Mouse (Mus musculus): ENCODE data around the gene Fam102a. TPM values are rescaled to one million over a fixed set of nuclear protein-coding genes. Genes with fewer than 3 reads are reported as not detected.

The Fam102a gene
- polyA plus RNA-seq, 1 experiment from 2014 or later: 16.9 TPM

- Histone ChIP-seq H3K4me3 (ENCODE audit: low read length) (peak within 1 kb of the TSS; percentile 37), H3K27ac (ENCODE audit: low read depth, low read length) (no peak within 1 kb of the TSS), H3K4me2 (replicated peaks; ENCODE audit: low read depth, low read length) (peak within 1 kb of the TSS; percentile 79), H3K9me3 (ENCODE audit: control insufficient read depth, low read length) (no peaks in the 10 kb centered on the region), H3K9ac (ENCODE audit: low read depth, low read length) (peak within 1 kb of the TSS; percentile 38), H3K36me3 (ENCODE audit: control insufficient read depth, insufficient read depth, low read length) (no peaks in the 10 kb centered on the region), H3K27me3 (ENCODE audit: control insufficient read depth, insufficient read depth, low read length) (peaks cover 4% of the 10 kb centered on the region; the same call in 1 of the 2 replicates), H3K4me1 (ENCODE audit: control insufficient read depth, insufficient read depth, low read length) (peaks cover 11% of the 10 kb centered on the region)
- 5% methylated on average over 28 of the region's 28 CpGs for WGBS
- peak; percentile 55 for ATAC-seq (ENCODE audit: low FRiP score, low TSS enrichment)
Observed at GRCm38 (mm10) chr2:32575586-32576160, 40.5 kb downstream of the Fam102a start, which contains the start of gene 9430097D07Rik. TSS of gene 9430097D07Rik (minus strand) at chr2:32575684.

GRCm38 (mm10) chr2:32576532-32576931 lies 41.4 kb downstream of the Fam102a start:
- Histone ChIP-seq H3K27me3 (ENCODE audit: control insufficient read depth, insufficient read depth, low read length) (peaks cover 4% of the 10 kb centered on the region; the same call in 1 of the 2 replicates), H3K4me2 (replicated peaks; ENCODE audit: low read depth, low read length) (no peak overlapping the region), H3K9ac (ENCODE audit: low read depth, low read length) (no peak overlapping the region), H3K36me3 (ENCODE audit: control insufficient read depth, insufficient read depth, low read length) (no peaks in the 10 kb centered on the region), H3K9me3 (ENCODE audit: control insufficient read depth, low read length) (no peaks in the 10 kb centered on the region), H3K27ac (ENCODE audit: low read depth, low read length) (no peak overlapping the region), H3K4me1 (ENCODE audit: control insufficient read depth, insufficient read depth, low read length) (peaks cover 7% of the 10 kb centered on the region), H3K4me3 (ENCODE audit: low read length) (no peak overlapping the region)
- ATAC-seq (ENCODE audit: low FRiP score, low TSS enrichment): no peak
- 89% methylated on average over 9 of the region's 9 CpGs for WGBS

- no peak overlapping the region for H3K4me3 ChIP-seq (ENCODE audit: low read length)
- no peak overlapping the region for H3K27ac ChIP-seq (ENCODE audit: low read depth, low read length)
- H3K36me3 ChIP-seq (ENCODE audit: control insufficient read depth, insufficient read depth, low read length): no peaks in the 10 kb centered on the region
- no peak for ATAC-seq (ENCODE audit: low FRiP score, low TSS enrichment)
- WGBS: 38% methylated on average over 26 of the region's 30 CpGs
- H3K27me3 ChIP-seq (ENCODE audit: control insufficient read depth, insufficient read depth, low read length): peaks cover 7% of the 10 kb centered on the region; the same call in 1 of the 2 replicates
- H3K9ac ChIP-seq (ENCODE audit: low read depth, low read length): no peak overlapping the region
- peaks cover 5% of the 10 kb centered on the region; the same call in 1 of the 2 replicates for H3K4me1 ChIP-seq (ENCODE audit: control insufficient read depth, insufficient read depth, low read length)
- no peaks in the 10 kb centered on the region for H3K9me3 ChIP-seq (ENCODE audit: control insufficient read depth, low read length)
- no peak overlapping the region for H3K4me2 ChIP-seq (replicated peaks; ENCODE audit: low read depth, low read length)
Observed at GRCm38 (mm10) chr2:32578146-32579046, 43.3 kb downstream of the Fam102a start.

- Histone ChIP-seq H3K27ac (ENCODE audit: low read depth, low read length) (no peak overlapping the region), H3K27me3 (ENCODE audit: control insufficient read depth, insufficient read depth, low read length) (peaks cover 7% of the 10 kb centered on the region; the same call in 1 of the 2 replicates), H3K36me3 (ENCODE audit: control insufficient read depth, insufficient read depth, low read length) (no peaks in the 10 kb centered on the region), H3K4me1 (ENCODE audit: control insufficient read depth, insufficient read depth, low read length) (no peaks in the 10 kb centered on the region), H3K4me2 (replicated peaks; ENCODE audit: low read depth, low read length) (no peak overlapping the region; the same call in none of the 2 replicates), H3K9me3 (ENCODE audit: control insufficient read depth, low read length) (no peaks in the 10 kb centered on the region), H3K9ac (ENCODE audit: low read depth, low read length) (no peak overlapping the region), H3K4me3 (ENCODE audit: low read length) (peak overlapping the region; percentile 26)
- no peak; the same call in 1 of the 2 replicates for ATAC-seq (ENCODE audit: low FRiP score, low TSS enrichment)
- WGBS: 35% methylated on average over 19 of the region's 19 CpGs
Observed at GRCm38 (mm10) chr2:32581450-32582095, 46.4 kb downstream of the Fam102a start.

- peaks cover 5% of the 10 kb centered on the region; the same call in 1 of the 2 replicates for H3K27me3 ChIP-seq (ENCODE audit: control insufficient read depth, insufficient read depth, low read length)
- H3K9ac ChIP-seq (ENCODE audit: low read depth, low read length): 0 out of 2 replicates have a peak overlapping the region, but pooled peaks have one; percentile 18
- no peaks in the 10 kb centered on the region for H3K9me3 ChIP-seq (ENCODE audit: control insufficient read depth, low read length)
- 13% methylated on average over 37 of the region's 37 CpGs for WGBS
- no peak overlapping the region for H3K27ac ChIP-seq (ENCODE audit: low read depth, low read length)
- peak; percentile 61 for ATAC-seq (ENCODE audit: low FRiP score, low TSS enrichment)
- H3K36me3 ChIP-seq (ENCODE audit: control insufficient read depth, insufficient read depth, low read length): no peaks in the 10 kb centered on the region
- H3K4me2 ChIP-seq (replicated peaks; ENCODE audit: low read depth, low read length): peak overlapping the region; percentile 34
- H3K4me1 ChIP-seq (ENCODE audit: control insufficient read depth, insufficient read depth, low read length): peaks cover 8% of the 10 kb centered on the region; the same call in 1 of the 2 replicates
- H3K4me3 ChIP-seq (ENCODE audit: low read length): peak overlapping the region; percentile 20
Observed at GRCm38 (mm10) chr2:32582830-32583799, 48.0 kb downstream of the Fam102a start.

GRCm38 (mm10) chr2:32585149-32585714 lies 50.1 kb downstream of the Fam102a start:
- 82% methylated on average over 7 of the region's 7 CpGs for WGBS

GRCm38 (mm10) chr2:32586871-32587351 lies 51.8 kb downstream of the Fam102a start, which contains the start of gene St6galnac4:
TSS of gene St6galnac4 (plus strand) at chr2:32587095.
- ATAC-seq (ENCODE audit: low FRiP score, low TSS enrichment): peak; percentile 89
- Histone ChIP-seq H3K4me1 (ENCODE audit: control insufficient read depth, insufficient read depth, low read length) (peaks cover 12% of the 10 kb centered on the region; the same call in 1 of the 2 replicates), H3K4me2 (replicated peaks; ENCODE audit: low read depth, low read length) (peak within 1 kb of the TSS; percentile 62), H3K27ac (ENCODE audit: low read depth, low read length) (0 out of 2 replicates have a peak within 1 kb of the TSS, but pooled peaks have one; percentile 12), H3K9me3 (ENCODE audit: control insufficient read depth, low read length) (no peaks in the 10 kb centered on the region), H3K4me3 (ENCODE audit: low read length) (peak within 1 kb of the TSS; percentile 50), H3K9ac (ENCODE audit: low read depth, low read length) (peak within 1 kb of the TSS; percentile 61), H3K36me3 (ENCODE audit: control insufficient read depth, insufficient read depth, low read length) (no peaks in the 10 kb centered on the region), H3K27me3 (ENCODE audit: control insufficient read depth, insufficient read depth, low read length) (0 out of 2 replicates have a peak, but pooled peaks cover 3% of the 10 kb centered on the region)
- under 1% methylated on average over 38 of the region's 38 CpGs for WGBS

More at GRCm38 (mm10) chr2:32585149-32585714, 50.1 kb downstream of the Fam102a start:
- H3K9ac ChIP-seq (ENCODE audit: low read depth, low read length): no peak overlapping the region
- H3K9me3 ChIP-seq (ENCODE audit: control insufficient read depth, low read length): no peaks in the 10 kb centered on the region
- no peak overlapping the region for H3K4me3 ChIP-seq (ENCODE audit: low read length)
- H3K4me1 ChIP-seq (ENCODE audit: control insufficient read depth, insufficient read depth, low read length): peaks cover 12% of the 10 kb centered on the region; the same call in 1 of the 2 replicates
- H3K4me2 ChIP-seq (replicated peaks; ENCODE audit: low read depth, low read length): no peak overlapping the region
- no peak overlapping the region for H3K27ac ChIP-seq (ENCODE audit: low read depth, low read length)
- ATAC-seq (ENCODE audit: low FRiP score, low TSS enrichment): no peak
- 0 out of 2 replicates have a peak, but pooled peaks cover 3% of the 10 kb centered on the region for H3K27me3 ChIP-seq (ENCODE audit: control insufficient read depth, insufficient read depth, low read length)
- H3K36me3 ChIP-seq (ENCODE audit: control insufficient read depth, insufficient read depth, low read length): no peaks in the 10 kb centered on the region
